Mouse (Mus musculus) mesoderm, embryonic 11.5 days (tissue): Measurements from ENCODE around the gene Ttc28.

Experiments used
- DNase-seq: peaks from one replicate; pipeline ENCODE4 v3.0.0-alpha.2; 2012; ENCODE audit warnings: low read depth, low spot score

The Ttc28 gene

GRCm38 (mm10) chr5:110958196-110958595 is 78.6 kb downstream of the Ttc28 start:
- no peak for DNase-seq

DNA sequence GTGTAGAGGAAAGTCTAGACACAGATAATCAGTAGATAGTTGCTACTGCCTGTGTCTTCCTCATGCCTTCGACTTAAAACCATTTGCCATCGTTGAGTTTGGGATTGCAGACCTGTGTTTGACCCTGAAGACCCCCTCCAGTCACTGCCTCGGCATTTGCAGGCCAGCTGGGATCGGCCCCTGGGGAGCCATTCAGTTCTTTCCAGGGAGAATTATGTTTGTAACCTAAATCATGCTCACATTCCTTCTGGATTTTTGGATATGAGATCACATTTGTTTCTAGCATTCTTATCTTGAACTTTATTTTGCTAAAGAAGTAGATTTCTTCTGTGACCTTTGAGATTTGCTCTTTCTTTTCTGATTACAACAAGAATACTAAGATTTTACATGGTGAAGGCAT is 80.5 kb downstream of the Ttc28 start:
- DNase-seq: peak; percentile 68

- DNase-seq: no peak
Measured at GRCm38 (mm10) chr5:110960890-110961289, 81.3 kb downstream of the Ttc28 start.

DNA sequence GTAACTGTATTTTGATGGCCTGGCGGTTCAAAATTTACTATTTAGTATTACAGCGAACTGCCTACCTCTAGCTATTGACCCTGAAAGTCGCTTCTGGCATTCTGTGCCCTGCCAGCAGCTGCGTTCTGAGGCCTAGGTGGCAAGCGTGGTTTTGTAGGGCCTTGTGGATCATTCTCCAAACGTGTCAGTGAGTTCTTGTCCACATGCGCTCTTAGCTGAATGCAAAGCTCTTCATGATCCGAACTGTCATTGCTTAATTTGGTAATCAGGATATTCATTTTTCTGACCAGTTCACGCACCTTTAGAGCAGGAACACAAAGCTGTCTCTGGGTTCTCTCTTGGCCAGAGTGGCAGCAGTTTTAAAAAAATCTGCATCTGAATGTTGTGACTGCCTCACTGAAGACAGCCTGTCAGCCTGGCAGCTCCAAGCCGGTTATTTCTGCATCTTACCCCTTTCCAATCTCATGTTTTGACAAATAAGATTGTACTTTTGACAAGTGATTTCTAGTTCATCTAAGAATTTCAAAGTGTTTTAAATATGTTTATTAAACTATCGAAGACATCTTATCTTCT is 88.0 kb downstream of the Ttc28 start:
- DNase-seq: no peak

DNA sequence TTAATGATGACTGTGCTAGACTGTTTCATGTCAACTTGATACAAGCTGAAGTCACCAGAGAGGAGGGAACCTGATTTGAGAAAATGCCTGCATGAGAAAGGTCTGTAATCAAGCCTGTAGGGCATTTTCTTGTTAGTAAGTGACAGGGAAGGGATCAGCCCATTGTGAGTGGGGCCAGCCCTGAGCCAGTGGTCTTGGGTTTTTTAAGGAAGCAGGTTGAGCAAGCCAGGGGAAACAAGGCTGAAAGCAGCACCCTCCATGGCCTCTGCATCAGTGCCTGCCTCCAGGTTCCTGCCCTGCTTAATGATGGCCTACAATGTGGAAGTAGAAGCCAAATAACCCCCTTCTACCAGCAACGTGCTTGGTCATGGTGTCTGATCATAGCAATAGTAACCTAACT is 89.0 kb downstream of the Ttc28 start:
- no peak for DNase-seq

- DNase-seq: no peak
Measured at GRCm38 (mm10) chr5:110970162-110970780, 90.7 kb downstream of the Ttc28 start.

DNA sequence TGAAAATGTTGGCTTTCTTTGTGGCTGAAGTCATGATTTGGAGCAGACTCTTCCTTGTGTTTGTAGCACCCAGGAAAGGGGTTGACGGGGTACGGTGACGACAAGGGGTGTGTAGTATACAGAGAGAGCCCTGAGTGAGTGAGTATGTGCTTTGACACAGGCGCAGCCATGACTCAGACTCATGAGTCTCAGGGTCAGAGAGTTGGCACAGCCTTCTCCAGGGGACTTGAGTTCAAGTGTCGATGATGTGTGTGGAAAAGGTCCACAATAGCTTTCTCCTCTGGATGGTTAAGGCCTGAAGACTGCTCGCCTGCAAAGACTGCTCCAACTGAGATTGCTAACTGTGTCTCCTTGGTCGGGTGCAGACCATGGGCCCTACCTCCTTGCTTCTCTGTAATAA is 97.1 kb downstream of the Ttc28 start:
- no peak for DNase-seq

GRCm38 (mm10) chr5:110977796-110978195 is 98.2 kb downstream of the Ttc28 start:
- no peak for DNase-seq

DNA sequence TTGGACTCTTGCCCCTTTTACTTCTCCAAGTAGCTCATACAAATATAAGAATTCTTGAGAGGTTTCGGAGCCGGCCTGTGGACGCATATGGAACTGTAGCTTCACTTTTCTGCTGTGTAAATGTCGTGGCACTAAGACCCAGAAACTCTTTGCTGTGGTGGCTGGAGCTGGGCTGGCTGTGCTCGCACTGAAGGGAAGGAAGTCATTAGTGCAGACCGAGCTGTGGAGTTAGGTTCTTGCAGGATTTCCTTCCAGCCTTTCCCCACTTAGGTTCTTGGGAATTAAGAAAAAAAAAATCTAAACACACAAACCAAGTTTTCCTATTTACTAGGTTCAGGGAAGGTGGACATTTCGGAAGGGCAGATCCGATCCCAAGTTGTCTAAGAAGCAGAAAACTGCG is 98.9 kb downstream of the Ttc28 start:
- peak; percentile 84 for DNase-seq

GRCm38 (mm10) chr5:110979011-110979860 is 99.6 kb downstream of the Ttc28 start:
- DNase-seq: peak; percentile 43

DNA sequence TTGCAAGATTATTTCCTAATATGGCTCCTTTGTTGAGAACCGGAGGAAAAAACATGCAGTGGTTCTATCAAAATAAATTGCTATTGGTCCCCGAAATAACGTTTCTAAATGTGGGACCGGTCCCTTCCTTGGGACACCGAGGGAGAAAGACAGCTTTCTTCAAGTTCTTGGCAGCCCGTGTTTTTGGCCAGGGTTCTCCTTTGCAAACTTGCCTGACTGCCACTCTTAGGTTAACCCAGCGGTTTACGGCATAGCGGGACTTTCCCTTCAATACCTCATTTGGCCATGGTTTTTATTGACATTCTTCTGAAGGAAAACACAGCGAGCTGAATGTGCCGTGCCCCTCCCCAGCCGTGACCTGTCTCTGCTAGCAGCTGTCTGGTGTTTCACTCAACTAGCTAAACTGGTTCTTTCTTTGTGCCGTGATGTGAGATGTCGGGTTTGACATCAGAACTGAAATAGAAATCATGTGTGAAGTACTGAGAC is 100.3 kb downstream of the Ttc28 start:
- DNase-seq: peak; percentile 69

DNA sequence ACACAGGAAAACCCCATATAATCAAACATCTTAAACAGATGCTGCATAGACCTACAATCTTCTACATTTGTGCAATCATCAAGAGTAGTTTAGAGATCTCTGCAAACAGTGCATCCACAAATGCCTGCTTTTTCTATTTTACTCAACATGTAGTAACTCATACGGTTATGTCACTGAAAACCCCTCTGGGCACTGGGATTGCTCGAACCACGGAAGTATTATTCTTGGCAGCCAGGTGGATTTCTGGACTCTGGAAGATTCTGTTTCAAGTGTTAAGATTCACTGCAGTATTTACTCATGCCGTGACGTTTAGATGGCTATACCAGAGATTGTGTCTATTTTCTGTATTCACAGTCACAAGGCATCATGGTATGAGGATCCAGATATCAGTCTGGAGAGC is 101.0 kb downstream of the Ttc28 start:
- no peak for DNase-seq

DNA sequence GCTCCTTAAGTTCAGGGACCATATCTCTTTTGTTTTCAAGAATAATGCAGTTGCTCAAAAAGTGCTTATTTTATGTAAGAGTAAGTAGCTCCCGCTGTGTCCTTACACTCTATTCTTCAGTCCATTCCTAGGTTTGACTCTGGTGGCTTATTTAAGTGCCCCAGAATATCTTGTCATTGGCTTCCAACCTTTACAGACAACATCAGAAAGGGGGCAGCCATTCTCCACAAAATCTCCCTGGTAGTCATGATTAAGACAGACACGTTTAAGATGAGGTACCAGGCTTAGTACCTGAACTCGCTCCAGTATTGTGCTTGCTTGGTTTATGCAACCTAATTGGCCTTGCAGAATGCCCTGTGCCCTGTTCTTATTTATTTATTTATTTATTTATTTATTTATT is 102.8 kb downstream of the Ttc28 start:
- no peak for DNase-seq

DNA sequence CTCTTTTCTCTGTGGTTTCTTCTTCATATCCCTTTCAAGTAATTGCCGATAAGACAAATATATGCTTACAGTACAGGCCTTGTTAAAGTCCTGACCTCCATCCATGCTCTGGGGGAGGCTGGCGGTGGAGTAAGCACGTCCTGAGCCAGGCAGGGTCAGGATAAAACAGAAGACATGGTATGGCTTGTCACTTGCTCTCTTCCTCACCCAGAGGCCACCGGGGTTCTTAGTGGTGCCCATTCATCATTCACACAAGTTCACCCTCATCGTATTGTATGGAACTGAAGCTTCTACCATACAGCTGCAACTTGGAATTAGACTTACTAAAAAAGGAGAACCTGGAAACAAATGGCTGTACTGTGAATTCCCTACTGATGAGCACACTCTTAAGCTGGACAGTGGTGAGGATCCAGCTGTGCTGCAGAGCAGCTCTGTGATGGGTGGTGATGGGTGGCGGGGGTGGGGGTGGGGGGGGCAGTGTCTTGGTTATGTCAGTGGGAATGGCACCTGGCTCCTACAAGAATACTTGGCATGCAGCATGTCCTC is 104.6 kb downstream of the Ttc28 start:
- DNase-seq: no peak

DNA sequence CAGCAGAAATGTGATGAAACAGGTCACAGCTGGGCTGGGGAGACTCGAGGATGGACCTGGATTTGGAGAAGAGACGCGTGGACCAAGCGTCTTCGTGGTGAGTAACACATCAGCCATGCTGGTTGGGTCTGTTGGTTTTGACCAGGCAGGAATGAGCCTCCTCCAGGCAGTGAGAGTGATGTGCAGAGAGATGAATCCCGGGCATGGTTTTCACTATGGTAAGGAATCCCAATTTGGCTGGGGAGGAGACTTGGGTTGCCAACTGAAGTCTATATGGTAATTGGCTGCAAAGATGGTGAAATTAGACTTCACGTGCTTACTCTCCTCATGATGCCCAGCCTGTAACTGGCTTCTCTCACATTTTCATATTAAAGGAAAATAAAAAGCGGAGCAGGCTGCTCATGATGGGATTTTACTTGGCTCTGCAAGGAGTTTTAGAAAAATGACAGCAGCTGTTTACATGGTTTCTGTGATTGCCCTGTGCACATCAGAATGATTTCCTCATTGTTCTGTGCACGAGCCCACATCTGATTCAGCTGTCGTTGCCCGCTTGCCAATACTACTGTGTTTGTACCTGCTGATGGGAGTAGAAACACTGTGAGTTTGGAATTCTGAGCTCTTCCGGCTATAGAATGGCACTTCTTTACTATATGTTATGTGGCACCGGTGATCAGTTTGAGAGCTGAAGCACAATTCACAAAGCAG is 117.4 kb downstream of the Ttc28 start:
- no peak for DNase-seq

DNA sequence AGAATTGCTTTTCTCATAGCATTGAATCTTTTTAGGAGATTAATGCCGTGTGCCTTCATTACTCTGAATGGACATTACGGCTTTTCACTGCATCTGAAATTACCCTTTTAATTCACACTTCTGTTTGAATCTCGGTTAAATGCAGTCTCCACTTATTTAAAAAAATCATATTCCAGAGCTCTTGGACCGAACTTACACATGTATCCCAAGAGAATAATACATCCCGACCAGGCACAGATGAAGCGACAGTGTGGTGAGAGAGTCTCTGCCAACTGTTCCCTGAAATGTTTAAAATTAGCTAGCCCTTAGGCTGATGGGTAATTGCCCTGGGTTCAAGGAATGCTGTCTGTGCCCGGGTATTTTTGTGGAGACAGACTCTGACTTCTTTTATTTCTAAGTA is 118.1 kb downstream of the Ttc28 start:
- DNase-seq: no peak

GRCm38 (mm10) chr5:110998298-110998697 is 118.7 kb downstream of the Ttc28 start:
- DNase-seq: no peak

DNA sequence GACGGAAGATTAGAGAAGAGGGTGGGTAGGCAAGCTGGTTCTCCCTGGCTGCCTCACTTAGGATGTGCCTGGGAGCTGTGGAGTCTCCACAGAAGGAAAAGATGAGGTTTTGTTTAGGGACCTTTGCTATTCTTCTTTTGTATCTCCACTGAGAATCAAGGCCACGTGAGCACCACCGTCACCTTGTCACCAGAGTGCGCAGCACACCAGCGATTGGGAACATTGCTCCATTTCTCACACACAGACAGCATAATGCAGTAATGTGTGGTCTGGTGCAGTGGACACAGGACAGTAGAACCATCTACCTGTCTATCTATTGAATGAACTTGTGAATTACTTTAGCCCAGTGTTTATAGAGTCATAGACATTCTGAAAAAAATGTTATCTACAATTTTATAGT is 121.3 kb downstream of the Ttc28 start:
- DNase-seq: no peak

GRCm38 (mm10) chr5:111003220-111003619 is 123.6 kb downstream of the Ttc28 start:
- no peak for DNase-seq

GRCm38 (mm10) chr5:111003750-111004149 is 124.1 kb downstream of the Ttc28 start:
- no peak for DNase-seq

DNA sequence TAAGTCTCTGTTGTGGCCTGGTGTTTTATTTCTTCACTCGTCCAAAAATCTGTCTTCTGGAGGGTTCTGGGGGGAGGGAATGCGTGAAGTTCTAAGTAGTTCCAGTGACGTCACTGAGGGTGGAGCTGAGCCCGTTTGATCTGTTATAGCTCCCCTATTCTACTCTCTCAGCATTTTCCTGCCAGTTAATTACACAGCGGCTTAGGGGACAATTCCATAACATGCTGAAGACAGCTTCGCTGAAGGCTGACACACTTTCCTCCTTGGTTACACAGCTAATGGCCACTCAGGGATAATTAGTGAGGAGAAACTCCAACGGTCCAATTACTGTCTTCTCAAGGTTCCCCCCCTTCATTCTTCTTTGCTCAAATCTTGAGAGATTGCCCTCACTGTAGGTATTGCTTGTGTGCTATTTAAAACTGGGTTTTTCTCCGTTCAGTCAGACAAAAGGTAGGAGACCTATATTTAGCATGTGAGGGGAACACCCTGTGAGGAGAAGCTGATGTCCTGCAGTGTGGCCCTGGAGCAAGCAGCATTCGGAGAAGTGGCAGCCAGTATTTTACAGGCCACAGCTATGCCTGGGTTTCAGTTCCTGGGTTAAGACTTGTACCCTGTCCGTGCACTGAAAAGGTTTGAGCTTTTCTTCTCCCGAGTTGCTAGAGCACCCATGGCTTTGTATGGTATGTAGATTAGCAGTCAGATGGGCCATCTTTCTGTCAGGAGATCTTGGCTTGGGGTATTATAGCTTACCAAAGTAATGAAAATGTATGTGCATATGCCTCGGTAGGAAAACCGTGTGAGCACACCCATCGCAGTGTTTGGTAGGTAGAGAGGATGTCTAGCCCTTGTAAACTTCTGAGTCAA is 126.9 kb downstream of the Ttc28 start:
- no peak for DNase-seq
